Mouse (Mus musculus) heart, postnatal 0 days (tissue): ENCODE results near the gene Syn3.

Experiments used
- CTCF ChIP-seq: IDR thresholded peaks from 2 replicates; pipeline ENCODE4 v1.5.1; 2016; ENCODE audit warnings: antibody characterized with exemption, control low read depth, low read depth
- EP300 ChIP-seq: IDR thresholded peaks from 2 replicates; pipeline ENCODE4 v1.6.1; 2016; ENCODE audit warnings: antibody characterized with exemption, low read depth

DNA sequence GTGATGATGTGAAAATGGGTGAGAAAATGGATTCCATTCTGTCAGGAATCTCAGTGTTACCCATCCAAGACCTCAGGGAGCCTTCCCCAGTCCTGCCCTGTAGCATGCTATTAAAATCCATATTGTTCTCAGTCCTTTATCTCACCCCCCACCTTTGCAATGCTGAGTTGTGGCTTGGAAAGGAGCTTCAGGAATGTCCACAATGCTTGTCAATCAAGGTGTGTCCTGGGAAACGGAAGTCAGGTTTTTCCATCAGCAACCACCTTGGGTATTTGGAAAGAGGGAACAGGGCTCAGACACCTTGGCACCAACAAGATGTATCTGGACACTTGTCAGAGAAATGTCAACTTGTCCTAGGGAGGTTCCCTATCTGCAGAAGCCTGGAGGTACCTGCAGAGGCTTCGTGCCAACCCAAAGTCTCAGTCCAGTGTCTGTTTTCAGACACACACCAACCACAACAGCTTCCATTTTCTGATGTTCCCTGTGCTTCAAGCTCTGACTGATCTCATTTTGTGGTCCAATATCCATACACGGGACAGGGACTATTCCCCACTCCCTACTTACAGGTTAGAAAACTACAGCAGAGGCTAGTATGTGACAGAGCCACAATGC lies 302.2 kb downstream of the Syn3 start:
- TF ChIP-seq CTCF (no peak), EP300 (no peak)
